Mouse (Mus musculus): Measurements from ENCODE around the gene Vmn1r149. TPM values are rescaled to one million over a fixed set of nuclear protein-coding genes. Genes with fewer than 3 reads are reported as not detected.
"Not testable (repeated sequence)": the region's sequence is repeated elsewhere in the genome, so short reads cannot be mapped to it uniquely, and the experiment has no call there.

The Vmn1r149 gene
- total RNA-seq (2015): not detected in 2 replicates
- not detected in 2 replicates for total RNA-seq (2017)

DNA sequence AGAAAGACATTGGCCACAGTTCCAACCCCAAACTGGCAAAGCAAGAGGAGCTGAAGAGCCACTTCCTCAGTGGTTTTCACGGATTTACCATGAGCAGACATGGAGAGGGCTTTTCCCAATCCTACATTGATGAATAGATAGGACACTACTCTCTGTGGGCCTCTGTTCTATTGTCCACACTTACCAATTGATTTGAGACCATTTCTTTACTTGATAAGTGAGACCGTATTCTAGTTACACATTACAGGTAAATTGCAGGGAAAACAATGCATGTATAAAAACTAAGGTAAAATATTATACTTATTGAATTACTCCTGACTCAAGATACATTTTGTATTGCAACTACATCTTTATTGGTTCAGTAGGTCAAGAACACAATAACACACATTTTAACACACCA is at the start of gene Vmn1r149:
Gene Vmn1r149, minus strand, starts transcription at position 101 of the 400 bp plus-strand sequence.
- not testable (repeated sequence) for ATAC-seq (replicated peaks; ENCODE audit: poor library complexity)

DNA sequence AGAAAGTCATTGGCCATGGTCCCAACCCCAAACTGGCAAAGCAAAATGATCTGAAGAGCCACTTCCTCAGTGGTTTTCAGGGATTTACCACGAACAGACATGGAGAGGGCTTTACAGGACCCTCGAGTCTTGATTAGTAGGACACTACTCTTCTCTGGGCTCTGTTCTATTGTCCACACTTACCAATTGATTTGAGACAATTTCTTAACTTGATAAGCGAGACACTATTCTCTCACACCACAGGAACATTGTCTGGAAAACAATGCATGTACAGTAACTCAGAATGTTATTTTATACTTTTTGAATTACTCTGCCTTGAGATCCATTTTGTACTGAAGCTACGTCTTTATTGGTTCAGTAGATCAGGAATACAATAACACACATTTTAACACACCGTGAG is 25.9 kb upstream of the Vmn1r149 start, which contains the start of gene Gm10665:
Gene Gm10665, minus strand, starts transcription at position 101 of the 400 bp plus-strand sequence.
- ATAC-seq (replicated peaks; ENCODE audit: poor library complexity): not testable (repeated sequence)

DNA sequence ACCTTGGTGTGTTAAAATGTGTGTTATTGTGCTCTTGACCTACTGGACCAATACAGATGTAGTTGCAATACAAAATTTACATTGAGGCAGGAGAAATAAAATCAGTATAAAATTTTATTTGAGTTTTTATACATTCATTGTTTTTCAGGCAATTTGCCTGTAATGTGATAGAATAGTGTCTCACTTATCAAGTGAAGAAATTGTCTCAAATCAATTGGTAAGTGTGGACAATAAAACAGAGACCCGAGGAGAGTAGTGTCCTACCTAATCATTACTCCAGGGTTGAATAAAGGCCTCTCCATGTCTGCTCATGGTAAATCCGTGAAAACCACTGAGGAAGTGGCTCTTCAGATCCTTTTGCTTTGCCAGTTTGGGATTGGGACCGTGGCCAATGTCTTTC is 24.7 kb downstream of the Vmn1r149 start, which contains the start of gene Vmn1r148:
Gene Vmn1r148, plus strand, starts transcription at position 301 of the 400 bp plus-strand sequence.
- not testable (repeated sequence) for ATAC-seq (replicated peaks; ENCODE audit: poor library complexity)

Other genes starting within 250 kb of the Vmn1r149 start
- gene Vmn1r143, start 248.9 kb downstream of the Vmn1r149 start, total RNA-seq (2015): not detected in 2 replicates
- gene Vmn1r143, start 248.9 kb downstream of the Vmn1r149 start, total RNA-seq (2017): not detected in 2 replicates
- not detected in 2 replicates for gene Gm8653, start 237.0 kb downstream of the Vmn1r149 start, total RNA-seq (2015)
- not detected in 2 replicates for gene Gm8653, start 237.0 kb downstream of the Vmn1r149 start, total RNA-seq (2017)
- not detected in 2 replicates for gene Gm8453, start 208.7 kb downstream of the Vmn1r149 start, total RNA-seq (2015)
- gene Gm8453, start 208.7 kb downstream of the Vmn1r149 start, total RNA-seq (2017): not detected in 2 replicates
- not detected in 2 replicates for gene Gm4187, start 108.5 kb downstream of the Vmn1r149 start, total RNA-seq (2015)
- not detected in 2 replicates for gene Gm4187, start 108.5 kb downstream of the Vmn1r149 start, total RNA-seq (2017)
- not detected in 2 replicates for gene Gm8660, start 67.2 kb downstream of the Vmn1r149 start, total RNA-seq (2015)
- not detected in 2 replicates for gene Gm8660, start 67.2 kb downstream of the Vmn1r149 start, total RNA-seq (2017)
- not detected in 2 replicates for gene Vmn1r148, start 24.6 kb downstream of the Vmn1r149 start, total RNA-seq (2015)
- not detected in 2 replicates for gene Vmn1r148, start 24.6 kb downstream of the Vmn1r149 start, total RNA-seq (2017)
- gene Gm10665, start 25.8 kb upstream of the Vmn1r149 start, total RNA-seq (2015): not detected in 2 replicates
- gene Gm10665, start 25.8 kb upstream of the Vmn1r149 start, total RNA-seq (2017): not detected in 2 replicates
- gene Vmn1r151, start 61.4 kb upstream of the Vmn1r149 start, total RNA-seq (2015): not detected in 2 replicates
- not detected in 2 replicates for gene Vmn1r151, start 61.4 kb upstream of the Vmn1r149 start, total RNA-seq (2017)
- gene Vmn1r152, start 84.7 kb upstream of the Vmn1r149 start, total RNA-seq (2015): not detected in 2 replicates
- not detected in 2 replicates for gene Vmn1r152, start 84.7 kb upstream of the Vmn1r149 start, total RNA-seq (2017)
- gene Gm8677, start 96.7 kb upstream of the Vmn1r149 start, total RNA-seq (2015): not detected in 2 replicates
- not detected in 2 replicates for gene Gm8677, start 96.7 kb upstream of the Vmn1r149 start, total RNA-seq (2017)
- not detected in 2 replicates for gene Gm4201, start 127.1 kb upstream of the Vmn1r149 start, total RNA-seq (2015)
- gene Gm4201, start 127.1 kb upstream of the Vmn1r149 start, total RNA-seq (2017): not detected in 2 replicates
- gene Gm4565, start 149.9 kb upstream of the Vmn1r149 start, total RNA-seq (2015): not detected in 2 replicates
- not detected in 2 replicates for gene Gm4565, start 149.9 kb upstream of the Vmn1r149 start, total RNA-seq (2017)
- not detected in 2 replicates for gene Vmn1r155, start 219.8 kb upstream of the Vmn1r149 start, total RNA-seq (2015)
- gene Vmn1r155, start 219.8 kb upstream of the Vmn1r149 start, total RNA-seq (2017): not detected in 2 replicates